Mouse (Mus musculus) right cerebral cortex, postnatal 14 days (tissue): ENCODE data around the gene Crabp1.

Experiments
- DNase-seq: peaks from one replicate; pipeline ENCODE4 v3.0.0; 2022

Crabp1 gene

GRCm38 (mm10) chr9:54764561-54765217 is at the start of gene Crabp1:
Crabp1 (plus strand) TSS chr9:54764748.
- DNase-seq = peak; percentile 18

DNA sequence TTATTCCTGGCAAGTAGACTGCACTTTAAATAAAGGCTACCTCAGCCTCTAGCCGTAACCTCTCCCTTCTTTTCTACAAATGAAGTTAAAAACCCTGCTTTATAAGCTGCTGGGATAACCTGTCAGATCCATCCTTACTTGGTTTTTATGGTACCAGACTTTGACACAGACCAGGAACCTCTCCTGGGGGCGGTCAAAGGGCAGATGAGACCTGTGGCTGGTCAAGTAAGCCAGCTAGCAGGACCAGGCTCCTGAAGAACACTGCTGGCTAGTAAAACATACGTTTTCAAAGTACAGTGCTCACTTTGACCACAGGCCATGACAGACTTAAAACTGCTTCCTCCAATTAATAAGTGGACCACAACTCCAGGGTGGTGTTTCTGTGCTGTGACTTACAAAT is 48.8 kb upstream of the Crabp1 start:
- DNase-seq = no peak

GRCm38 (mm10) chr9:54717527-54717926 is 47.0 kb upstream of the Crabp1 start:
- no peak for DNase-seq

DNA sequence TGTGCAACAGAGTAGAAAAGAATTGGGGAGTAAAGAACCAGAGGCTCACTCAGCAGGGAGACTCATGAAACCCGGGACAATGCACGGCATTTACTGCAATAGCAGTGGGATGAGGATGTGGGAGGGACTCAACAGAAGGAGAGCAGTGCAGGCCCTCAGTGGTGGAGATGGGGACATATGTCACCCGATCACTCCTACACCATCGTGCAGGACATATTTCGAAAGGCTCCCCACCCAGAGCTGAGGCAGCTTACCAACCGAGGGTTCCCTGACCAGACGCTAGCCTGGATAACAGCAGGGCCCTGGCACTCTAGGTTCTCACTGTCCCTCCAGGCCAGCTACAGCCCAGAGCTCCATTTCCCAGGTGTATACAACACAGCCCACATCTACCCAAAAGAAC is 42.4 kb upstream of the Crabp1 start:
- no peak for DNase-seq

- no peak for DNase-seq
Measured at GRCm38 (mm10) chr9:54722596-54722995, 42.0 kb upstream of the Crabp1 start.

GRCm38 (mm10) chr9:54726315-54726714 is 38.2 kb upstream of the Crabp1 start:
- no peak for DNase-seq

GRCm38 (mm10) chr9:54732122-54732521 is 32.4 kb upstream of the Crabp1 start:
- no peak for DNase-seq

GRCm38 (mm10) chr9:54733921-54734638 is 30.5 kb upstream of the Crabp1 start, which contains the start of gene Wdr61:
Wdr61 (minus strand) TSS chr9:54734519.
- peak; percentile 97 for DNase-seq

- no peak for DNase-seq
Measured at GRCm38 (mm10) chr9:54734639-54735252, 29.8 kb upstream of the Crabp1 start.

DNA sequence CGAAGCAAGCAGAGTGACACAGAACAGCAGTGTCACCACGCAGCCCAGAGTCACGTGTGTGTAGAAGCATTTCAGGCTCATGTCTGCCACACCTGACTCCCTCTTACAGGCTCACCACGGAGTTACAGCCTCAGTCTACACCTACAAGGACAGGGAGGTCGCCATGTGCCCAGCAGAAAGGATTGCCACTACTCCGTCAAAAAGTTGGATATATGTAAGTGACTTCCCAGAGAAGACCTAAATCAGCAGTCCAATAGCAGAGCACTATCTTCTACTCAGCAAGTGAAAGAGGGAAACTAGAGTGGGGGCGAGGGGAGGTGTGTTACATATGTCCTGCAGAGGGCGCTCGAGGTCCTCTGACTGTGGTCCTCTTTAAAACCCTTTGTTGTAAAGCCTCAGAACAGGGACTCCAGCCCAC is 28.3 kb upstream of the Crabp1 start:
- DNase-seq = peak; percentile 46

DNA sequence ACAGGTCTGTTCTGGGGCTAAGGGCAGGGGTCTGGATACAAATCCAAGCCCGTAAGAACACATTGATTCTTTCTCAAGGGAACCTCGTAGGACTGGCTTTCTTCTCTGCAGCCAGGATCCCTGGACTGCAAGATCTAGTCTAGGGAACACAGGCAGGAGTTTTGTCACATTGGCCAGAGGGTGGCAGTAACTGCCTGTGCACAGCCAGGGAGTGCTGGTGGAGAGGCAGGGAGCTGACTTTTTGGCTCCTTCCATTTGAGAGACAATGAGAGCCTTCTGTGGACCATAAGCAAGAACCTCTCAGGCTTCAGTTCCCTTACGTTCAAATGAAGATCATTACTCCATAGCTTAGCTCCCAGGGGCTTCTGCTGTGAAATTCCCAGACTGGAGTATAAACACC is 26.2 kb upstream of the Crabp1 start:
- peak; percentile 54 for DNase-seq

- no peak for DNase-seq
Measured at GRCm38 (mm10) chr9:54743891-54744290, 20.7 kb upstream of the Crabp1 start.

- DNase-seq = no peak
Measured at GRCm38 (mm10) chr9:54745740-54746370, 18.7 kb upstream of the Crabp1 start.

GRCm38 (mm10) chr9:54750215-54750981 is 14.2 kb upstream of the Crabp1 start:
- DNase-seq = no peak

- no peak for DNase-seq
Measured at GRCm38 (mm10) chr9:54751684-54752083, 12.9 kb upstream of the Crabp1 start.

- DNase-seq = no peak
Measured at GRCm38 (mm10) chr9:54752201-54752943, 12.2 kb upstream of the Crabp1 start.

DNA sequence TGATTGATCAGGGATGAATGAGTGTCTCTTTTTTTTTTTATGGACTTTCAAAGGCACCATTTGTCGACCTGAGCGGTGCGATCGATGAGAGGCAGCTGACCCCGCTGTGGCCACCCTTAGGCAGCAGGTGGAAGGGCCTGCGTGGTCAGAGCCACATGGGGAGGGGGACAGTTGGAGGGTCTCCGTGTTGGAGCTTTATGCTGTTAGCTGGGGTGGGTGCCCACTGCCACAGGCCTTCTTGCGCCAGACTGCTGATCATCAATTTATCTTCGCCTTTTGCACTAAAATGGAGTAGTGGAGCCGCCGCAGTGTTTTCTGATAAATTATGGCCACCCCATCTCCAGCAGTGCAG is 11.6 kb upstream of the Crabp1 start:
- DNase-seq = no peak

DNA sequence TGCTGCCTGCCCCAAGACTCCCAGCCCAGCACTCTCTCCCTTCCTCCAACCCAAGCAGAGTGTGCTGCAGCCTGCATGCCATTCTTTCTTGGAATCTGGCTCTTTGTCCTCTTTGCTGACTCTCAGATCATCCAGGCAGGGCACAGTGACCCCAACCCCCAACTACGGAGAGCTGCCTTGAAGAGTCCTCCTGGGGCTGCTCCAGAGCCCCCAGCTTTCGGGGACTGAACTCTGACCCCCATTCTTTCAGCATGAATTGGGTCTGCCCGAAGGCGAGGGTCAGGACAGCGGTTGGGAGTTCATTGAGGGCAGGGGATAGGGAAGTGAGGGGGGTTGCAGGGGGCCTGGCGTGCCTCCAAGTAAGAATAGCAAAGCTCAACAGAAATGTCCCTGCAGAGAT is 5.0 kb upstream of the Crabp1 start:
- DNase-seq = no peak

GRCm38 (mm10) chr9:54764091-54764490 is 457 bp upstream of the Crabp1 start:
- no peak for DNase-seq

- no peak for DNase-seq
Measured at GRCm38 (mm10) chr9:54765336-54766085, 963 bp downstream of the Crabp1 start.

- DNase-seq = no peak
Measured at GRCm38 (mm10) chr9:54770140-54770780, 5.7 kb downstream of the Crabp1 start.
